ENCODE assay signal across 9 mouse cellular contexts in the genomic region with DNA sequence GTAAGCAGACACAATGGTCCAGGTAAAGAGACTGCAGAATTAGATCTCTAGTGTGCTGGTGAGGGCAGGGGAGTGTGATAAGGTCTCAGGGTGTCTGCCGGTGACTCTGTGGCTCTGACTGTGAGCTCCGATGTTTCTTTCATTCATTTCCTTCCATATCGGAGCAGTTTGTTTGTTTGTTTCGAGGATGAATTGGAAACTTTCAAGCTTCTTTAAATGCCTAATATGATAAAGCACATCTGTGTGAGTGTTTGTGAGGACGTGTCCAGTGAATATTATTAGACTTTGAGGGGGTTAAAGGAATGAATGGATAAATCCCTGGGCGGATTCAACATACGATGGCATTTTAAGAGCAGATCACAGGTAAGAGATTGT. TPM values are rescaled to one million over a fixed set of nuclear protein-coding genes. Genes with fewer than 3 reads are reported as not detected.
A peak's percentile ranks its signal among the peaks of the same experiment; 100 is the strongest.
DNase-seq lines count a peak whose midpoint lies in the region; ATAC-seq and TF ChIP-seq lines count a peak whose summit lies in the region.
"Had no signal": no experiment of that assay in that cellular context is flagged by ENCODE, and none has a peak within 500 bp of the region (broad histone marks: within the 10 kb centered on the region; RNA-seq: fewer than 3 reads in every experiment).

No protein-coding gene starts in this region.

- H3K9me3 ChIP-seq in hindbrain, embryonic 13.5 days = no peaks in the 10 kb centered on the region
- no peaks in the 10 kb centered on the region for H3K9me3 ChIP-seq in midbrain, embryonic 16.5 days (replicated peaks; ENCODE audit: control insufficient read depth, low read length, poor library complexity, severe bottlenecking)

- peak overlapping the region; percentile 50 for H3K4me2 ChIP-seq in hindbrain, embryonic 13.5 days
- peak overlapping the region; percentile 45 for H3K4me2 ChIP-seq in midbrain, embryonic 16.5 days (ENCODE audit: low read length)

- 20% methylated on average over 7 of the region's 7 CpGs for WGBS in kidney, adult 2 months
- WGBS in hindbrain, embryonic 13.5 days = 21% methylated on average over 7 of the region's 7 CpGs
- WGBS in midbrain, embryonic 16.5 days = 17% methylated on average over 7 of the region's 7 CpGs

- H3K9ac ChIP-seq in hindbrain, embryonic 13.5 days = peak overlapping the region; percentile 66
- H3K9ac ChIP-seq in midbrain, embryonic 16.5 days (ENCODE audit: low read depth, low read length) = peak overlapping the region; percentile 66

- TF ChIP-seq POLR2A in kidney, adult 2 months (IDR thresholded peaks at IDR 0.05; ENCODE audit: low read depth, low read length) = no peak

- ATAC-seq in hindbrain, embryonic 13.5 days (ENCODE audit: low FRiP score) = no peak
- ATAC-seq in midbrain, embryonic 16.5 days = no peak

- no peak for TF ChIP-seq CTCF in kidney, adult 2 months (conservative IDR thresholded peaks at IDR 0.05; ENCODE audit: insufficient read depth, insufficient read length, low read depth, low read length)

- no peaks in the 10 kb centered on the region for H3K27me3 ChIP-seq in kidney, adult 2 months (replicated peaks; ENCODE audit: control insufficient read depth, insufficient read depth, low read length)
- H3K27me3 ChIP-seq in hindbrain, embryonic 13.5 days = no peaks in the 10 kb centered on the region
- no peaks in the 10 kb centered on the region for H3K27me3 ChIP-seq in midbrain, embryonic 16.5 days (ENCODE audit: control insufficient read depth, insufficient read depth, low read depth, low read length)

- H3K36me3 ChIP-seq in kidney, adult 2 months (ENCODE audit: control insufficient read depth, insufficient read depth, low read length) = no peaks in the 10 kb centered on the region
- H3K36me3 ChIP-seq in hindbrain, embryonic 13.5 days = no peaks in the 10 kb centered on the region
- no peaks in the 10 kb centered on the region for H3K36me3 ChIP-seq in midbrain, embryonic 16.5 days (ENCODE audit: control insufficient read depth, insufficient read depth, low read length)

- peak overlapping the region; percentile 99 for H3K4me3 ChIP-seq in kidney, adult 2 months (ENCODE audit: insufficient read depth, low read depth, low read length)
- peak overlapping the region; percentile 60 for H3K4me3 ChIP-seq in hindbrain, embryonic 13.5 days
- peak overlapping the region; percentile 56 for H3K4me3 ChIP-seq in midbrain, embryonic 16.5 days (ENCODE audit: low read depth, low read length)

- H3K4me1 ChIP-seq in kidney, adult 2 months (ENCODE audit: control insufficient read depth, insufficient read depth, low read length) = no peaks in the 10 kb centered on the region; the same call in 1 of the 2 replicates
- peaks cover 11% of the 10 kb centered on the region for H3K4me1 ChIP-seq in hindbrain, embryonic 13.5 days (replicated peaks)
- H3K4me1 ChIP-seq in midbrain, embryonic 16.5 days (ENCODE audit: control insufficient read depth, insufficient read depth, low read length) = peaks cover 6% of the 10 kb centered on the region; the same call in 1 of the 2 replicates

- no peak overlapping the region for H3K27ac ChIP-seq in kidney, adult 2 months (ENCODE audit: insufficient read depth, low read depth, low read length)
- peak overlapping the region; percentile 88 for H3K27ac ChIP-seq in hindbrain, embryonic 13.5 days
- H3K27ac ChIP-seq in midbrain, embryonic 16.5 days (ENCODE audit: low read length) = peak overlapping the region; percentile 91

- no peak for DNase-seq in kidney, adult 2 months
- DNase-seq in kidney, adult 8-10 months = no peak
- DNase-seq in NIH3T3 (ENCODE audit: low read depth) = peak; percentile 2
- DNase-seq in spleen, postnatal 36 days (ENCODE audit: low spot score in 2 of 2) = no peak
- DNase-seq in layer of hippocampus, postnatal 25 days (ENCODE audit: extremely low spot score in 1 of 2, low spot score in 1 of 2) = no peak
- DNase-seq in adrenal gland, postnatal 10 days = no peak

RNA-seq across cellular contexts. Expression of a gene that starts 10.9 kb away (rescaled TPM):
- 0.15 and 0.31 TPM in 2 replicates for polyA plus RNA-seq in kidney, adult 2 months (2012; rRNA removed)
- not detected in 2 replicates for polyA plus RNA-seq in hindbrain, embryonic 13.5 days (2015; fragmentation: Nextera tagmentation; extraction: Ambion mirVana)
- not detected in 2 replicates for polyA plus RNA-seq in midbrain, embryonic 16.5 days (2015; fragmentation: Nextera tagmentation; extraction: Ambion mirVana)
- total RNA-seq in layer of hippocampus, postnatal 25 days (2021) = not detected
- under 1 TPM; 0.54 to 0.55 TPM for total RNA-seq in adrenal gland, postnatal 10 days (2021)

RNA-seq across cellular contexts. Expression of a gene that starts 26.2 kb away (rescaled TPM):
- polyA plus RNA-seq in kidney, adult 2 months (2012; rRNA removed) = 0.23 TPM in 1 of 2 replicates, not detected in the other
- polyA plus RNA-seq in hindbrain, embryonic 13.5 days (2015; fragmentation: Nextera tagmentation; extraction: Ambion mirVana) = not detected in 2 replicates
- polyA plus RNA-seq in midbrain, embryonic 16.5 days (2015; fragmentation: Nextera tagmentation; extraction: Ambion mirVana) = not detected in 2 replicates
- total RNA-seq in layer of hippocampus, postnatal 25 days (2021) = not detected
- total RNA-seq in adrenal gland, postnatal 10 days (2021) = not detected
- polyA plus RNA-seq: brain, embryonic 14.5 days had no signal

RNA-seq across cellular contexts. Expression of a gene that starts 26.2 kb away (rescaled TPM):
- 0.03 and 0.11 TPM in 2 replicates for polyA plus RNA-seq in kidney, adult 2 months (2012; rRNA removed)
- polyA plus RNA-seq in hindbrain, embryonic 13.5 days (2015; fragmentation: Nextera tagmentation; extraction: Ambion mirVana) = 0.08 TPM in 1 of 2 replicates, not detected in the other
- polyA plus RNA-seq in midbrain, embryonic 16.5 days (2015; fragmentation: Nextera tagmentation; extraction: Ambion mirVana) = not detected in 2 replicates
- not detected for total RNA-seq in layer of hippocampus, postnatal 25 days (2021)
- total RNA-seq in adrenal gland, postnatal 10 days (2021) = under 1 TPM; 0.33 to 0.72 TPM
- polyA plus RNA-seq: brain, embryonic 14.5 days had no signal
